Mouse (Mus musculus) intestine, postnatal 0 days (tissue): ENCODE results near the gene Abhd14b. TPM values are rescaled to one million over a fixed set of nuclear protein-coding genes. Genes with fewer than 3 reads are reported as not detected.

Experiments
- ATAC-seq: fragments of 200-750 bp; cut with Nextera tagmentation; 2 replicates; pipeline ENCODE4 v1.8.0; 2017; ENCODE audit warnings: mild to moderate bottlenecking, moderate TSS enrichment, moderate library complexity
- H3K27ac ChIP-seq: fragments of 300-500 bp; sonication (generic); 2 replicates; pipeline ENCODE4 v1.5.1; 2014; ENCODE audit warnings: mild to moderate bottlenecking, low read depth, low read length, moderate library complexity
- H3K27me3 ChIP-seq: fragments of 300-500 bp; sonication (generic); replicated peaks from 2 replicates; pipeline ENCODE4 v1.6.1; 2014; ENCODE audit warnings: low read length, mixed read lengths; ENCODE audit not compliant: control insufficient read depth, insufficient read depth
- H3K36me3 ChIP-seq: fragments of 300-500 bp; sonication (generic); 2 replicates; pipeline ENCODE4 v1.6.1; 2014; ENCODE audit warnings: mild to moderate bottlenecking, moderate library complexity; ENCODE audit not compliant: control insufficient read depth, insufficient read depth
- H3K4me1 ChIP-seq: fragments of 300-500 bp; sonication (generic); replicated peaks from 2 replicates; pipeline ENCODE4 v1.6.1; 2014; ENCODE audit warnings: antibody characterized with exemption, low read length, mixed read lengths; ENCODE audit not compliant: control insufficient read depth, insufficient read depth
- H3K4me2 ChIP-seq: fragments of 300-500 bp; sonication (generic); replicated peaks from 2 replicates; pipeline ENCODE4 v1.6.1; 2014; ENCODE audit warnings: low read depth, mild to moderate bottlenecking, moderate library complexity
- H3K4me3 ChIP-seq: fragments of 300-500 bp; sonication (generic); 2 replicates; pipeline ENCODE4 v1.5.1; 2014; ENCODE audit warnings: low read depth, low read length
- H3K9ac ChIP-seq: fragments of 300-500 bp; sonication (generic); 2 replicates; pipeline ENCODE4 v1.6.1; 2014; ENCODE audit warnings: mild to moderate bottlenecking, low read depth, low read length
- H3K9me3 ChIP-seq: fragments of 300-500 bp; sonication (generic); 2 replicates; pipeline ENCODE4 v1.6.1; 2016; ENCODE audit warnings: mixed run types; ENCODE audit not compliant: control insufficient read depth
- CTCF ChIP-seq: sonication (generic); IDR thresholded peaks from 2 replicates; pipeline ENCODE4 v1.5.1; 2016; ENCODE audit warnings: low read depth, mild to moderate bottlenecking, control low read depth, antibody characterized with exemption, moderate library complexity
- WGBS: fragments of 180-500 bp; shearing (Covaris S2); extraction: QIAGEN DNeasy Blood & Tissue Kit; methylation state at CpG from one replicate; pipeline ENCODE4 v1.1.7; 2014; 5-methylcytosine and 5-hydroxymethylcytosine counted together
- polyA plus RNA-seq: library from polyadenylated mRNA; unstranded; fragments of >200 nt; fragmentation: Nextera tagmentation; extraction: Ambion mirVana; gene quantifications from 2 replicates; pipeline ENCODE4 v1.2.1, GENCODE M21; 2015

Gene Abhd14b
- 35.9 and 38.1 TPM in 2 replicates for polyA plus RNA-seq

- peak within 1 kb of the TSS; percentile 59 for H3K9ac ChIP-seq
- WGBS = under 1% methylated on average over 24 of the region's 24 CpGs
- H3K4me1 ChIP-seq = peaks cover 12% of the 10 kb centered on the region
- H3K4me2 ChIP-seq = peak within 1 kb of the TSS; percentile 95
- no peaks in the 10 kb centered on the region; the same call in 1 of the 2 replicates for H3K36me3 ChIP-seq
- peak; percentile 75 for TF ChIP-seq CTCF
- peak within 1 kb of the TSS; percentile 54 for H3K4me3 ChIP-seq
- peak; percentile 95 for ATAC-seq
- no peaks in the 10 kb centered on the region for H3K27me3 ChIP-seq
- peak within 1 kb of the TSS; percentile 77 for H3K27ac ChIP-seq
- no peaks in the 10 kb centered on the region for H3K9me3 ChIP-seq
Measured at GRCm38 (mm10) chr9:106447348-106447747, at the start of gene Abhd14b, which contains the start of gene Abhd14a. TSS of gene Abhd14b (plus strand) at chr9:106447459. TSS of gene Abhd14a (minus strand) at chr9:106447678.

DNA sequence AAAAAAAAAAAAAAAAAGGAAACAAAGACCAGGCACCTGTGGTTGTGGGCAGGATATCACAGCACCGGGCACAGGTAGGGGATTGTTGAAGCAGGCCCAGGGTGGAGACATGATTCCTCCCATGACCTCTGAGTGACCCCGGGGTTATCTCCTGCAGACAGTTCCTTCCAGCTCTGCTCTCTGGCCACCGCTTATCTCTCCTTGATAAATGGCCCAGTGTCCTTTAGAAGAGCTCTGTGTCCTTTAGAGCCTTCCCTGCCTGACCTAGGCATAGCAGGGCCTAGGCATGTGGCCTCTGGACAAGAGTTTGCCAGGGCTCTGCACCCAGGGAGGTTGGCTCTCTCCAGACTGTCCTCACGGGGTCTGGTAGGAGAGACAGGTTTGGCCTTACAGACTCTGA is 49.5 kb upstream of the Abhd14b start:
- Histone ChIP-seq H3K36me3 (no peaks in the 10 kb centered on the region), H3K4me1 (no peaks in the 10 kb centered on the region), H3K4me2 (no peak overlapping the region), H3K9me3 (no peaks in the 10 kb centered on the region), H3K27ac (no peak overlapping the region), H3K4me3 (no peak overlapping the region), H3K27me3 (no peaks in the 10 kb centered on the region), H3K9ac (no peak overlapping the region)
- TF ChIP-seq CTCF = no peak
- 38% methylated on average over 4 of the region's 4 CpGs for WGBS
- ATAC-seq = no peak

- WGBS = 59% methylated on average over 9 of the region's 9 CpGs
Measured at GRCm38 (mm10) chr9:106398667-106399311, 48.5 kb upstream of the Abhd14b start.

DNA sequence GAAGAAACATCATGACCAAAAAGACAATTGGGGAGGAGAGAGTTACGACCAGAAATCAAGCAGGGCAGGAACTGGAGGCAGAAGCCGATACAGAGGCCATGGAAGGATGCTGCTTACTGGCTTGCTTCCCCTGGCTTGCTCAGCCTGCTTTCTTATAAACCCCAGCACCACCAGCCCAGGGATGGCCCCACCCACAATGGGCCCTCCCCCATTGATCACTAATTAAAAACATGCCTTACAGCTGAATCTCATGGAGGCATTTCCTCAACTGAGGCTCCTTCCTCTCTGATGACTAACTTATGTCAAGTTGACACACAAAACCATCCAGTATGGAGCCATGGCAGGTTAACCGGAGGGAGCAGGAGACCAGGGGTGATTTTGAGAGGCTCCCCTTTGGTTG is 47.5 kb upstream of the Abhd14b start:
- no peaks in the 10 kb centered on the region for H3K4me1 ChIP-seq
- no peak overlapping the region for H3K9ac ChIP-seq
- H3K4me2 ChIP-seq = no peak overlapping the region
- TF ChIP-seq CTCF = no peak
- ATAC-seq = no peak
- no peaks in the 10 kb centered on the region for H3K36me3 ChIP-seq
- no peak overlapping the region for H3K27ac ChIP-seq
- 82% methylated on average over 3 of the region's 3 CpGs for WGBS
- no peaks in the 10 kb centered on the region for H3K27me3 ChIP-seq
- H3K9me3 ChIP-seq = no peaks in the 10 kb centered on the region
- no peak overlapping the region for H3K4me3 ChIP-seq

More at GRCm38 (mm10) chr9:106398667-106399311, 48.5 kb upstream of the Abhd14b start:
- H3K9me3 ChIP-seq = no peaks in the 10 kb centered on the region
- H3K4me3 ChIP-seq = no peak overlapping the region
- H3K27ac ChIP-seq = no peak overlapping the region
- H3K4me1 ChIP-seq = no peaks in the 10 kb centered on the region
- H3K27me3 ChIP-seq = no peaks in the 10 kb centered on the region
- 0 out of 2 replicates have a peak, but pooled peaks have one; percentile 23 for ATAC-seq
- no peak overlapping the region for H3K9ac ChIP-seq
- no peaks in the 10 kb centered on the region for H3K36me3 ChIP-seq
- H3K4me2 ChIP-seq = no peak overlapping the region
- TF ChIP-seq CTCF = no peak

DNA sequence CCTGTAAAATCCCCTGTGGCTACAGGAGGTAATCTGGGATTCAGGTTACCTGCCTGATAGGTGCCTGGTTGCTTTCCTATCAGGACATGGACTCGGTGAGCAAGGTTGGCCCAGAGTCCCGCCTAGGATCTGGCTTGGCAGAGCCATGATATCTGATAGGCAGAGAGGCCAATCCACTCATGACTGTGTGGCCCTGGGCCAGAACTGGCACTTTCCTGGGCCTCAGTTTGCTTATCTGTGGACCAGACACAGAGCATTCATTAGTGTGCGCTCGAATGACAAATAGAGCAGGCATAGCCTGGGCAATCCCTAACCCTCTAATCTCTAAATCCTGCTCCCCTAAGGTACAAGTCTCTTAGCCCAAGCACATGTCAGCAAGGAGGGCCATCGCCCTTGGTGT is 45.1 kb upstream of the Abhd14b start:
- Histone ChIP-seq H3K27ac (no peak overlapping the region), H3K4me3 (no peak overlapping the region), H3K9me3 (no peaks in the 10 kb centered on the region), H3K27me3 (no peaks in the 10 kb centered on the region), H3K9ac (no peak overlapping the region), H3K4me1 (no peaks in the 10 kb centered on the region), H3K4me2 (no peak overlapping the region), H3K36me3 (no peaks in the 10 kb centered on the region)
- TF ChIP-seq CTCF = no peak
- WGBS = 63% methylated on average over 5 of the region's 5 CpGs
- ATAC-seq = no peak

DNA sequence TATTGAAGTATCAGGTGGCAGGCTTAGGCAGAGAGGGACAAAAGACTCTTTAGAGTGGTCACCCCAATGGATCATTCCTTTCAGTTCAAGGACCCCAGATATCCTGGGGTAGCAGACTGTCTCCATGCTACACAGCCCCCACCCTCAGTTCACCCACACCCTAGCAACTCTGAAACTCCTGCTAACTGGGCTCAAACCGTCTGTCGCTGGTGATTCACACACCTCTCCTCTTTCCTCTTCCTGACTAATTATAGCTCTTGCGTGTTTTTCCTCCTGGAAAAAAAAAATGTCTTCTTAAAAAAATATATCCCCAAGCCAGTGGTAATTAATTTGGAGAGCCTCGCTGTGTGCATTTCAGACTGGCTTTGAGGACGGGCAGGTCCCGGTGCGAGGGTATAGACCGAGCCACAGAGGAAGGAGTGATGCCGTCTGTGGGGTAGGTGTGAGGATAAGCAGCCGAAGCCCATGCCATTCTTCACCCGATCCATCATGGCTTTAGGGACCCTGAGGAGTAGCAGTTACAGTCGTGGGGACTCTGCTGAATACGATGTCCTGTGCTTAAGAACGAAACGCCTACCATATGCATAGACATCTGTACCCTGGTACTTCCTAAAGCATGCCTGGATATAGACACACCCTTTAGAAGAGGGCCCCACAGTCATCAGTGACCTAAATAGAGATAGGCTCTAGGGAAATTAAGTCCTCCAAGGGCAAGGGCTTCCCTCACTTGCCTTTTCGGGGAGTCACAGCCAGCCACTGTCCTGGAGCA is 44.5 kb upstream of the Abhd14b start:
- no peak overlapping the region for H3K4me2 ChIP-seq
- H3K9me3 ChIP-seq = no peaks in the 10 kb centered on the region
- WGBS = 77% methylated on average over 16 of the region's 16 CpGs
- H3K27me3 ChIP-seq = no peaks in the 10 kb centered on the region
- no peak overlapping the region for H3K9ac ChIP-seq
- no peak for TF ChIP-seq CTCF
- H3K4me3 ChIP-seq = no peak overlapping the region
- H3K36me3 ChIP-seq = no peaks in the 10 kb centered on the region
- no peak for ATAC-seq
- no peaks in the 10 kb centered on the region for H3K4me1 ChIP-seq
- H3K27ac ChIP-seq = no peak overlapping the region
